Mouse (Mus musculus): Measurements from ENCODE around the gene Chmp3.
A peak's percentile ranks its signal among the peaks of the same experiment; 100 is the strongest.

The Chmp3 gene

DNA sequence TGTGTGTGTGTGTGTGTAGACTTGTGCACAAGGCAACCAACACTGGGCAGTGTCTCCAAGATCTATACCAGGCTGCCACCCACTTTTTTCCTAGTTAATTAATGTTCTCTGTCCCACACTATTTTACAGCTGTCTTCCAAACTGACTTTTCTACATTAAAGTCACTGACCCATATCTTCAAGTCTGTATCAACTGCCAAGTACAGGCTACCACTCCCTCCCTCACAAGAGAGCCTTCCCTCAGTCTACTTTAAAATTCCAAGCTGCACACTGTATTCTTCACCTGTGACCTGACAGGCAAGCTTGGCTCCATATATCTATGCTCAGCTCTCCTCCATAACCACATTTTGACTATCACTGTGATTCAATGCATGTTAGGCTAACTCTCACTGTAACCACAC is 69.6 kb downstream of the Chmp3 start:
- no peak for DNase-seq

DNA sequence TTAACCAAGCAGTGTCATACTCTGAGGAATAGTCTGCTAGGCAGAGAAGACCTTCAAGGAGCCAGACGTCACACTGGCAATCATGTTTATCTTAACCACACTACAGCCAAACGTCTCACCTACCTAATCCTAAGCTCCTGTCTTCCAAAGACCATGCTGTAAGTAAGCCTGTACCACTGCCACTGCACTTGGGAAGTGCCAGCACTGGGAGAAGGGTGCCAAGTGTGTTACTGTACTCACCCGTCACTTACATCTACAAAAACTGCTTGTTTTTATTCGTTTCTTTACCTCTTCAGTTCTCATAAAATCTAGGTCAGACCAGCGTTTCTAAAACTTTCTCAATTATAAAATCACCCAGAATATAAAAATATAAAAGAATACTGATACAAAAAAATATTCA is 73.4 kb downstream of the Chmp3 start:
- no peak for DNase-seq

DNA sequence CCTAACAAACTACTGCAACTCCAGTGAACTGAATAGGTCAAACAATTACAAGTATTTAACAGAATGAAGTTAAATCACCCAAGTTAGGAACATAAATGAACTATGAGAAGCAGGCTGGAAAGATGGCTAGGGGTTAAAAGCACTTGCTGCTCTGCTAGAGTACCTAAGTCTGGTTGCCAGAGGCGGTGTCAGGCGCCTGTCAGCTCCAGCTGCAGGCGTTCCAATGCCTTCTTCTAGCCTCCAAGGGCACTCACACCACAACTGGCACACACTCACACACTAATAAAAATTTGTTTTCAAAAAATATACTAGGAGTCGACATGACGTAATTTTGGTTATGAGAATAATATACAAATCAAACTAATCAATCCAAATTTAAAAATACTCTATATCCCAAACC is 78.0 kb downstream of the Chmp3 start:
- no peak for DNase-seq

DNA sequence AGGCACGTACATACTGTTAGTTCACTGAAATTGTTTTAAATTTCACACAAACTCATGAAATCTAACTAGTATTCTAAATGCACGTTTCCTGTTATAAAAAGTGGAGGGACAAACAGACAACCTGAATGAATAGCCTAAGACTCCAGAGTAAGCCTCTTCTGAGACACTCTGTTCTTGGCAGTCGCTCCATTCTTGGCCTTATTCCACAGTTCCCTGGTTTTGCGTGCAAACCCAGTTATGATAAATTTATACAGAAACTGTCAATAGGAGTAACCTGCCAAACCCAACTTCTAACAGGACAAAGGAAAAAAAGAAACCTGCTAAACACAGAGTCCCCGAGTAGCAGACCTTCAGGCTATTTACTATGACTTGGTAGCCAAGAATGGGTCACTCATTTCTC is 78.4 kb downstream of the Chmp3 start:
- no peak for DNase-seq

DNA sequence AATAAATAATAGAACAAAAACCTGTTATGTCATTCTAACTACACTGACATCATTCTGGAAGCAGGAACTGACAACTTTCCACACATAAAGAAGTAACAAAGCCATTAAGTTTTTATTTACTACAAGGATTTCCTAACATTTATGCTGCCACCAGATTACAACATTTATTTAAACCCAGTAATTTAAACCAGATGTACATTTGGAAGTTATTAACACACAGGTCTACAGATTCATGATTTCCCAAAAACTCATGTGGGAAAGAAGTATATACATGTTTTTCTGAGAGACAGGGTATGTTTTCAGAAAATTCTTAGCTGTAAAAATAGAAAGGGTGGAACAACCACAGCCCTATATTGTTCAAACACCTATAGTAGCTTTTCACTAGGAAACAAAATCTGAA is 81.1 kb downstream of the Chmp3 start:
- no peak for DNase-seq

DNA sequence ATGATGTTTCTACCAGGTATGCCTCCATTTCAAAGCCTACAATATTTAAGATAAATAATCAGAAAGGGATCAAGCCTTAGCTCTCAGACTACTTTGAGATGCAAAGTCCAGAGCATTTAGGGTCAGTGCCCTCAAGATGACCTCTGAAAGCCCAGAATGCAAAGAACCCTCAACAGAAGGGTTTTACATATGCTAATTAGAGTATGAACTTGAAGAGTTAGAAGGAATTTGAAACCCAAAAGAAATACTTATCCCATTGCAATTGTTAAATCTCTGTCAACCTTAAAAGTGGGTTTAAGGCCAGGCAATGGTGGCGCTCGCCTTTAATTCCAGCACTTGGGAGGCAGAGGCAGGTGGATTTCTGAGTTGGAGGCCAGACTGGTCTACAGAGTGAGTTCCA is 82.4 kb downstream of the Chmp3 start:
- no peak for DNase-seq

DNA sequence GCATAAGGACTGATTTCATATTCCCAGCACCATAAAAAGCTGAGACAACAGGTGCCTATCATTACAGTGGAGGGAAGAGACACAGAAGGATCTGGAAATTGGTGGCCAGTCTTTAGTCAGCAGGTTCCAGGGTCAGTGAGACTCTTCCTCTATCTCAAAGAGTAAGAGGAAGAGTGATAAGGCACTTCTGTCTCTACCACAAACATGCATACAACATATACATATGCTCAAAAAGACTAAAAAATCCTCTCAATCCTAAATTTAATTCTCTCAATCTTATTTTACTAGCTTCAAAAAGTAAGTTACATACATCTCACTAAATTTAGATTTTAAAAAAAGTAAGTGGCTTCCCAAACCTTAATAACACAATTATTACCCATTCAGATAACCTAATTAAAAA is 83.7 kb downstream of the Chmp3 start:
- DNase-seq: no peak

DNA sequence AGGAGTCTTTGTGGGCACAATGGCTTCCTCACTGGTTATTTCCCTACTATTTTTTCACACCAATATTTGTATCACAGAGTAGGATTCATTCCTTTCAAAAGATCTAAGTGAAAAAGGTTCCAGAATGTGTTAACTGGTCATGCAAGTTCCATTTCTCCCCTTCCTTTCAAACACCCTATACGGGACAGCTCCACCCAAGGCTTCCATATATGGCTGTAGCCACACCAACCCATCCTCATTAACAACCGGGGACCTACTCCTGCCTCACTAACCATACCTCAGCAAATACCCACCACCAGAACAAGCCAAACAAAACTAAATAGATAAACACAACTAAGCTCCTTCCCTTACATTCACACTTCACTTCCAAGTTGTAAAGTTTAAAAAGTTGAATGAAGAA is 87.6 kb downstream of the Chmp3 start:
- DNase-seq: no peak

DNA sequence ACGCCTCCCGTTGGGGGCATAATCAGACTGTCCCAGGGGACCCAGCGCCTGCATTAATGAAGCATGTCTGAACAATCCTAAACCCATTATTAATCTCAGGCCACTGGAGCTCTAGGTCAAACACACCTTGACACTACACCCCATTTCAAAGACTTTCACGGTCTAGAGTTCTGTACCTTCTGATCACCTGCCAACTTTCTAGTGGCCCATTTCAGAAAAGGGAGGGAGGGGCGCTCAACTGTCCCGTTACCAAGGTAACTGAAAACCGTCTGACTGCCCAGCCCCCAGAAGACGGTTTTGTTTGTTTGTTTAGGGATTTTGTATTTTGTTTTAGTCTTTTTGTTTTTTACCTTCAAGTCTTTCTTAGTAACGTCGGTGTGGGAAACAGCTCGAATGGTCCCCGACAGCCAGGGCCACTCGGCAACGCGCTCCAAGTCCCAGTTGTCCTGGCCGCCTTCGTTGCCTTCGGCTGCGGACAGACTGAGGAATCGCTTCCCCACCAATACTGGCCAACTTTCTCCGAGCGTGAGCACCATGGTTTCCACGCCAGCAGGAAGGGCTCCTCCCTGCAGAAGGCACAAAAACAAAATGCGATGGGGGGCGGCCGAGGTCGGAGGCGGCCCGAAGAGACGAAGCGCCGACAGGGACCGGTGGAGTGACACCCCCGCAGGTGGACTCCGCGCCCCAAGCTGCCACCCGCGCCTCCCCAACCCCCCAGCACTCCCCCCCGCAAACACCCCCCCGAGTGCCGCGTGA is 88.3 kb downstream of the Chmp3 start:
- DNase-seq: peak; percentile 65 to 72
